Mouse (Mus musculus) embryonic fibroblast, embryonic 13.5 days (primary cell): ENCODE results near the gene Rasal2.

Source experiments
- CTCF ChIP-seq: IDR thresholded peaks from 2 replicates; pipeline ENCODE4 v1.5.1; 2011; ENCODE audit warnings: mild to moderate bottlenecking, control low read depth, low read length, moderate library complexity, borderline replicate concordance; ENCODE audit not compliant: insufficient read depth
- POLR2A ChIP-seq: IDR thresholded peaks from 2 replicates; pipeline ENCODE4 v1.6.1; 2011; ENCODE audit warnings: low read depth, mild to moderate bottlenecking, control low read depth, low read length, moderate library complexity

DNA sequence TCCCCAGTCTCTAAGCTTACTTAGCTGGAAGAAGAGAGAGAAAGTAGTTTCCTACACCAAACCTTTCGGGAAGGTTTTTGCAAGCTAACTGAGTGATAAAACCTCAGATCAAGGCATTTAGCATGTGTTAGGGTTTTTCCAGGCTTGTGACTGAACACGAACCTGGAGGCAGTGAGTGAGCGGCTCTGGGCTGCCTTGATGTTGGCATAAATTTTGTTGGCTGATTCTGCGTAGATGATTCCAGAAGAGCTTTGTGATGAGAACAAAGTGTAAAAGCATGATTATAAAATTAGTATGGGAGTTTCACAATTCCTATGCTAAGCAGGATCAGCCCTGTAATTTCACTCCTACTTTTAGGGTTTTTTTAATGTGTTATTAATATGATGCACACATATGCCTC lies 15.2 kb upstream of the Rasal2 start:
- no peak for TF ChIP-seq CTCF
- no peak for TF ChIP-seq POLR2A
